Mouse (Mus musculus) lung, embryonic 16.5 days (tissue): ENCODE data around the gene Psd. TPM values are rescaled to one million over a fixed set of nuclear protein-coding genes. Genes with fewer than 3 reads are reported as not detected.

Experiments used
- ATAC-seq: fragments of 200-750 bp; cut with Nextera tagmentation; 2 replicates; pipeline ENCODE4 v1.8.0; 2017; ENCODE audit warnings: low read depth, mild to moderate bottlenecking, moderate library complexity
- H3K27ac ChIP-seq: fragments of 300-500 bp; sonication (generic); 2 replicates; pipeline ENCODE4 v1.5.1; 2014; ENCODE audit warnings: mild to moderate bottlenecking, control low read depth, low read length
- H3K27me3 ChIP-seq: fragments of 300-500 bp; sonication (generic); 2 replicates; pipeline ENCODE4 v1.6.1; 2014; ENCODE audit warnings: low read depth, low read length, mixed read lengths; ENCODE audit not compliant: control insufficient read depth, insufficient read depth
- H3K36me3 ChIP-seq: fragments of 300-500 bp; sonication (generic); 2 replicates; pipeline ENCODE4 v1.6.1; 2014; ENCODE audit warnings: low read length; ENCODE audit not compliant: control insufficient read depth, insufficient read depth
- H3K4me1 ChIP-seq: fragments of 300-500 bp; sonication (generic); replicated peaks from 2 replicates; pipeline ENCODE4 v1.6.1; 2014; ENCODE audit warnings: low read length, mixed read lengths; ENCODE audit not compliant: control insufficient read depth, insufficient read depth
- H3K4me2 ChIP-seq: fragments of 300-500 bp; sonication (generic); 2 replicates; pipeline ENCODE4 v1.6.1; 2014; ENCODE audit warnings: low read depth, low read length, control low read depth
- H3K4me3 ChIP-seq: fragments of 300-500 bp; sonication (generic); 2 replicates; pipeline ENCODE4 v1.5.1; 2014; ENCODE audit warnings: mild to moderate bottlenecking, low read length, control low read depth
- H3K9ac ChIP-seq: fragments of 300-500 bp; sonication (generic); 2 replicates; pipeline ENCODE4 v1.6.1; 2014; ENCODE audit warnings: low read length, control low read depth
- H3K9me3 ChIP-seq: fragments of 300-500 bp; sonication (generic); 2 replicates; pipeline ENCODE4 v1.6.1; 2016; ENCODE audit warnings: low read length; ENCODE audit not compliant: control insufficient read depth
- WGBS: fragments of 180-500 bp; shearing (Covaris S2); extraction: QIAGEN DNeasy Blood & Tissue Kit; methylation state at CpG from one replicate; pipeline ENCODE4 v1.1.7; 2014; 5-methylcytosine and 5-hydroxymethylcytosine counted together
- polyA plus RNA-seq: library from polyadenylated mRNA; unstranded; fragments of >200 nt; fragmentation: Nextera tagmentation; extraction: Ambion mirVana; gene quantifications from 2 replicates; pipeline ENCODE4 v1.2.1, GENCODE M21; 2015

Gene Psd
- polyA plus RNA-seq, 1 experiment from 2014 or later, result 3.4 TPM

DNA sequence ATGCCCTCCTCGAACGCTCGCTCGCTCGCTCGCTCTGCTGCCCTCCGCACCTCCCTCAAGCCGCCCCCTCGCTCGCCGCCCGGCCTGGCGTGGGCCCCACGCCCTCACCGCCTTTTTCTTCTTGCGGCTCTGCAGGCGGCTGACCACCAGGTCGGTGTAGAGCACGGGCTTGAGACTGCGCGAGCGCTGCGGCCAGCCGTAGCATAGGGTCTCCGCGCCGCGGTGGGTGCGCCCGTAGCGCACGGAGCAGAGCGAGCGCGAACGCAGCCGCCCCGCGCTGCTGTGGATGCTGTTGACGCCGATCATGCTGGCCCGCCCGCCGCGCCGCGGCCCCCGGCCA is 9.4 kb downstream of the Psd start:
- Histone ChIP-seq H3K27me3 (peaks cover 76% of the 10 kb centered on the region), H3K4me1 (peaks cover 14% of the 10 kb centered on the region), H3K36me3 (no peaks in the 10 kb centered on the region), H3K4me3 (peak overlapping the region; percentile 54), H3K9ac (peak overlapping the region; percentile 50), H3K27ac (no peak overlapping the region), H3K9me3 (no peaks in the 10 kb centered on the region), H3K4me2 (peak overlapping the region; percentile 79)
- under 1% methylated on average over 47 of the region's 48 CpGs for WGBS
- peak; percentile 10; the same call in 1 of the 2 replicates for ATAC-seq

DNA sequence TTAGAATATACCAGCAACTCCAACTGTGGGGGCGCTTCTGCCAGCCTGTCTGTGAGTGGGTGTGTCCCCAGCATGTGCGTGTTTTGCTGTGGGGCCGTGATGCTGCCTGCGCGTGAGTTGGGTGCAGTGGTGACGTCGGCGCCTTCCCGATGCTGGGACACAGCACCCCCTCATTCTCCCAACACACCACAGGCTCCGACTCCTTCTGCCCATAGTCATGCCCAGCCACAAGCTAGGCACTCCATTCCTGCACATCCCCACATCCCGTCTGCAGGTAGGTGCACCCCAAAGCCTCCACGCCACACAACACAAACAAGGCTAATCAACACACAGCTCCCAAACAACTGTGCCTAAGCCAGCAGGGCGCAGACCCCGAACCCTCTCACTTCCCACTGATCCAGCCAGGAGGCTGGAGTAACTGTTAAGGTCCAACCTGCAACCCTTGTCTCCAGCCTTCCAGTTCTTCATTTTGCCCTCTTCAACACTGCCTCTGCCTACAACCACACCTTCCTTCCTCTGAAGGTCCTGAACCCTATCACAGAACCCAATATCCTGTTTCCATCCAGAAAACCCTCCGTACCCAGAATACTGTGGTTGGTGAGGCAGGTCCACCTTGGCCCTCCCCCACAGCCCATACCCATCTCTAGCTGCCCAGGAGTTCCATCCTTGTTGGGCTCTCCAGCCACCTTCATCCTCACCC is 10.0 kb downstream of the Psd start:
- Histone ChIP-seq H3K4me3 (peak overlapping the region; percentile 54), H3K9me3 (no peaks in the 10 kb centered on the region), H3K36me3 (no peaks in the 10 kb centered on the region), H3K4me2 (peak overlapping the region; percentile 79), H3K27me3 (peaks cover 75% of the 10 kb centered on the region), H3K4me1 (peaks cover 14% of the 10 kb centered on the region), H3K9ac (peak overlapping the region; percentile 50), H3K27ac (no peak overlapping the region)
- no peak for ATAC-seq
- WGBS, result 30% methylated on average over 15 of the region's 15 CpGs

DNA sequence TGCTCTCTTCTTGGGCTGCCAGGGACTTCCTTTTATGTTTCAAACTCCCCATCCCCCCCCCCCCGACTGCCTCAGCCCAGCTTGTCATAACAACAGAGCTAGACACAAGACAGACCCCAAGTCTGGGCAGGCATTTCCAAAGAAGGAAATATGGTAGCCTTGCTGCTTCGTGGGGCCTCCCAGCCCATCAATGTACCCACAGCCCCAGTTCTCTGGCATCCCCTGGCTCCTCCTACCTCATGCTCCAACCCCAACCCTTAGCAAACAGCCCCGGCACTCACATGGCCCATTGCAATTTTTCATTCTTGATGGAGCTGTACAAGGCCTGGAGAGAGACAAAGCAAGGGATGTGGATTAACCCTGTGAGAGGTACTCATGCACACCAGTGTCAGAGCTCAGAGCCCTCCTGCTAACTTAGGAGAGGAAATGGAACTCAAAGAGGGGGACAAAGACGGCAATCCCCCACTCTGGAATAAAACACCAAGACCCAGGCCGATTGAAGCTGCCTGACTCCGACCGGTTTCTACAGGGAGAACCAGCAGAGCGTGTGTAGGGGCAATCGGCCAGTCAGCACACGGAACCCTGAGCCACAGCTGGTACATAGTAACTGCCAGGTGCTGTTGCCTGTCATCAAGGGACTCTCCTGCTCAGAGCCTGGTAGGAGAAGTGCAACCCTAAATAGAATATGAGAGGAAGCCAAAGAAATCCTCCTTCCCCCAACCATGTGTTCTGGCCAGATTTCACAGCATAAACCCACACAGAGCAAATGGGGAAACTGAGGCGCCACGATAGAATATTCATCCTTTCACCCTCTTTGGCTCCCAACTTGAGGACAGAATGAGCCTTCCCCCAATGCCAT is 11.0 kb downstream of the Psd start:
- WGBS, result 47% methylated on average over 12 of the region's 12 CpGs
- peaks cover 14% of the 10 kb centered on the region for H3K4me1 ChIP-seq
- no peak overlapping the region for H3K4me2 ChIP-seq
- H3K27me3 ChIP-seq, result peaks cover 69% of the 10 kb centered on the region
- peaks cover 5% of the 10 kb centered on the region; the same call in 1 of the 2 replicates for H3K36me3 ChIP-seq
- no peaks in the 10 kb centered on the region for H3K9me3 ChIP-seq
- no peak overlapping the region for H3K4me3 ChIP-seq
- no peak for ATAC-seq
- H3K27ac ChIP-seq, result no peak overlapping the region
- H3K9ac ChIP-seq, result no peak overlapping the region

DNA sequence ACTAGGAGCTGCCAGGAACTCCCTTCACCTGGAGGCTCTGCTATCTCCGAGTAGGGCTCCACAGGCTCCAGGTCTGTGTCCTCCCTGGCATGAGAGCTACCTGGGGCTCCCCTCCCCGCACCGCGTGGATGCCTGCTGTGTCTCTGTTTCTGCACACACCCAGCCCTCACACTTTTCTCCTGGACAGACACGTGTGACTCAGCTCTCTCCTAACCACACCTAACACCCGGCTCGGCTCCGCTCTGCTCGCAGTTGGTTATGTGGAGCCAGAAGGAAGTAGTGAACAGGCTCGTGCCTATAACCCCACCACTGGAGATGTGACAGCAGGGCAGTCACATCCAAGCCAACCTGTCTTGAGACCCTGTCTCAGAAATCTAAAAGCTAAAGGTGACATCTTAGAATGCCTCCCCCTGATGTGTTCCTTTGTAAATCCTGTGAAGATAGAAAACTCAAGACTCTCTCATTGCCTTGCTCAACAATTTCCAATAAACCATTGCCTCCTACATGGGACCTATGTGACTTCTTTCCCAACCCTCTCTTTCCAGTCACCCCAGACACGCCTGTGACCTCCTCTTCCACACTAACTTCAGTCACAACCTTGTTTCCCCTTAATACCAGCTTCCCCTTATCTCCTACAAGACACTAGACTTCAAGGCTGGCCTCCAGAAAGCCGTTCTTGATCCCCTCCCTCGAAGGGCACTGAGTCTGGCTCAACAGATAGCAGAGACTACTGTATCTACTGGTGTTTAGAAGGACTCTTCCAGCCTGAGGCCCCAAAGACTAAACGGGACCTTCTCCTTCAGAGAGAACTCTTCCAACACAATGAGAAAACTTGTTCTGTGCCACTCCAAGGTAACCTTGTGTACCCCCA is 11.8 kb downstream of the Psd start:
- no peak overlapping the region for H3K9ac ChIP-seq
- peaks cover 61% of the 10 kb centered on the region for H3K27me3 ChIP-seq
- H3K4me3 ChIP-seq, result no peak overlapping the region
- H3K4me1 ChIP-seq, result peaks cover 14% of the 10 kb centered on the region
- H3K36me3 ChIP-seq, result peaks cover 10% of the 10 kb centered on the region; the same call in 1 of the 2 replicates
- no peak overlapping the region for H3K4me2 ChIP-seq
- 39% methylated on average over 14 of the region's 14 CpGs for WGBS
- H3K9me3 ChIP-seq, result no peaks in the 10 kb centered on the region
- no peak for ATAC-seq
- H3K27ac ChIP-seq, result no peak overlapping the region

DNA sequence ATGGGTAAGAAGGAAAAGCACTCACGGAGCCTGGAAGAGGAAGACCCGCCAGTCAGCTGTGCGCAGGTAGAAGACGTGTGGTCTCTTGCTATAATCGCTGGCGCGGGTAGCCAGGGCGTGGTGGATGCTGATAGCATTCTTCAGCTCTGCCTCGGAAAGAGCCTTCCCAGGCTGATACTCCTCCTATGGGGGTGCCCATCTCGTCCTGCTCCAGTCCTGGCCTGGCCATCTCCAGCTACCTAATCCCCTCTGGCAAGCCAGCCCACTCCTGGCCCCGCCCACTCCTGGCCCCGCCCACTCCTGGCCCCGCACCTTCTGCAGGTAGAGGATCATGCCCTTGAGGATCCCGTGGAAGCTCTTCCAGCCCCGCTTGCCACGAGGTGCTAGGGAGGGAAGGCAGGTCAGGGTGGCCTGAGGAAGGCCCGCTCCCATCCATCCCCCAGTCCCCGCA is 12.8 kb downstream of the Psd start:
- Histone ChIP-seq H3K9ac (no peak overlapping the region), H3K36me3 (peaks cover 10% of the 10 kb centered on the region; the same call in 1 of the 2 replicates), H3K9me3 (no peaks in the 10 kb centered on the region), H3K4me2 (no peak overlapping the region), H3K4me1 (peaks cover 17% of the 10 kb centered on the region), H3K27me3 (peaks cover 51% of the 10 kb centered on the region), H3K4me3 (no peak overlapping the region), H3K27ac (no peak overlapping the region)
- WGBS, result 13% methylated on average over 18 of the region's 18 CpGs
- ATAC-seq, result no peak

DNA sequence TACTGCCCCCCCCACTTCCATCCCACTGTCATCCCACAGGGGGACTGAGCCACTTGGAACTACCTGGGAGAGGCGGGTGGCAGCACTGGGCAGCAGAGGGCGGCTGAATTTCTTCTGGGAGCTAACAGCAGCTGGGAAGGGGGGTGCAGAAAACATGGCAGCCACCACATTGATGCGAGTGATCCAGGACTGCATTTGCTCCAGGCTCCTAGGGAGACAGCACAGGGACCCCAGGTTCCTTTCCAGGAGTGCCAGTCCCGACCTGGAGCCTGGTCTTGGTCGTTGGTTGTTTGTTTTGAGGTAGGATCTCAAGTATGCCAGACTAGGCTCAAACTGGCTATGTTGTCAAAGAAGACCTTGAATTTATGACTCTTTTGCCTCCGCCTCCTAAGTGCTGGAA is 13.4 kb downstream of the Psd start:
- no peaks in the 10 kb centered on the region for H3K9me3 ChIP-seq

DNA sequence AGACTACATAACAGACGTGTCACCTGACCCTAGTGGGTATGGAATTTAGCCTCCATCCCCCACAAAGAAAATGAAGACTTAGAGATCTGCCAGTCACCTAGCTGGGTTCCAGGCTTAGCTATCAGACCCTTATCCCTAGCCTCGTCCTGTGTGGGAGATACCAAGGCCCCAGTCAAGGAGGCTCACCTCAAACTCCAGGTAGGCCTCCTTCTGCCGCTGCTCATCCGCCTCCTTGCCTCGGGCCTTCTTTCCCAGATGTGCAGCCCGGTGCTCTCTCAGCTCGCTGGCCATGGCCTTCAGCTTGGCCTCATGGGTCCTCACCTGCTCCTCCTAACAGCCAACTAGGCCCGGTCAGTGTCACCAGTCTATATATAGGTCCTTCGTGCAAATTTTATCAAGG is 13.8 kb downstream of the Psd start:
- Histone ChIP-seq H3K27ac (no peak overlapping the region), H3K36me3 (peaks cover 10% of the 10 kb centered on the region; the same call in 1 of the 2 replicates), H3K4me2 (no peak overlapping the region), H3K9me3 (no peaks in the 10 kb centered on the region), H3K4me1 (peaks cover 15% of the 10 kb centered on the region; the same call in 1 of the 2 replicates), H3K27me3 (peaks cover 41% of the 10 kb centered on the region), H3K4me3 (no peak overlapping the region), H3K9ac (no peak overlapping the region)
- 87% methylated on average over 9 of the region's 9 CpGs for WGBS
- no peak for ATAC-seq

More for the DNA sequence above, 13.4 kb downstream of the Psd start:
- Histone ChIP-seq H3K9ac (no peak overlapping the region), H3K36me3 (peaks cover 10% of the 10 kb centered on the region; the same call in 1 of the 2 replicates), H3K4me2 (no peak overlapping the region), H3K27me3 (peaks cover 46% of the 10 kb centered on the region), H3K4me1 (peaks cover 16% of the 10 kb centered on the region), H3K27ac (no peak overlapping the region), H3K4me3 (no peak overlapping the region)
- 75% methylated on average over 6 of the region's 6 CpGs for WGBS
- ATAC-seq, result no peak

DNA sequence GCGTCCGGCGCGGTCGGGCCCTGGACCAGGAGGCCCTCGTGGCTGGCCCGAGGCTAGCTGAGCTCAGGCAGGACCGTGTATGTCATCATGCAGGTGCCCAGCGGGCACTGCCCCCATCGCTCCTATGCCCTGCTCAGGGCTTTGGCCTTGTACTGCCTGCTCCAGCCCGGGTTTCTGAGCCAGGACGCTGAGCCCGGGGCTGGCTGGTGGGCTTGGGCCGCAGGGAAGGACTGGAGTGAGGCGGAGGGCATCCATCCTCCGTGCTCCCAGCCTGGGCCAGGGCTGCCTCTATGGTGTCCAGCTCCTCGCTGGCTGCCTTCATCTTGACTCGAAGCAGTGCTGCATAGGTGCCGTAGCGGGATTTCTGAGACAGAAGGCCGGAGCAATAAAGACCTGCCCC is 14.4 kb downstream of the Psd start:
- Histone ChIP-seq H3K4me1 (peaks cover 10% of the 10 kb centered on the region; the same call in 1 of the 2 replicates), H3K27me3 (peaks cover 35% of the 10 kb centered on the region), H3K4me3 (no peak overlapping the region), H3K9ac (no peak overlapping the region), H3K36me3 (peaks cover 10% of the 10 kb centered on the region; the same call in 1 of the 2 replicates), H3K9me3 (no peaks in the 10 kb centered on the region), H3K4me2 (no peak overlapping the region), H3K27ac (no peak overlapping the region)
- ATAC-seq, result no peak
- WGBS, result 87% methylated on average over 21 of the region's 21 CpGs
